Mouse (Mus musculus) embryonic fibroblast, embryonic 13.5 days (primary cell): Measurements from ENCODE around the gene B3gnt3.

Source experiments
- CTCF ChIP-seq: IDR thresholded peaks from 2 replicates; pipeline ENCODE4 v1.5.1; 2011; ENCODE audit warnings: mild to moderate bottlenecking, control low read depth, low read length, moderate library complexity, borderline replicate concordance; ENCODE audit not compliant: insufficient read depth
- POLR2A ChIP-seq: IDR thresholded peaks from 2 replicates; pipeline ENCODE4 v1.6.1; 2011; ENCODE audit warnings: low read depth, mild to moderate bottlenecking, control low read depth, low read length, moderate library complexity

DNA sequence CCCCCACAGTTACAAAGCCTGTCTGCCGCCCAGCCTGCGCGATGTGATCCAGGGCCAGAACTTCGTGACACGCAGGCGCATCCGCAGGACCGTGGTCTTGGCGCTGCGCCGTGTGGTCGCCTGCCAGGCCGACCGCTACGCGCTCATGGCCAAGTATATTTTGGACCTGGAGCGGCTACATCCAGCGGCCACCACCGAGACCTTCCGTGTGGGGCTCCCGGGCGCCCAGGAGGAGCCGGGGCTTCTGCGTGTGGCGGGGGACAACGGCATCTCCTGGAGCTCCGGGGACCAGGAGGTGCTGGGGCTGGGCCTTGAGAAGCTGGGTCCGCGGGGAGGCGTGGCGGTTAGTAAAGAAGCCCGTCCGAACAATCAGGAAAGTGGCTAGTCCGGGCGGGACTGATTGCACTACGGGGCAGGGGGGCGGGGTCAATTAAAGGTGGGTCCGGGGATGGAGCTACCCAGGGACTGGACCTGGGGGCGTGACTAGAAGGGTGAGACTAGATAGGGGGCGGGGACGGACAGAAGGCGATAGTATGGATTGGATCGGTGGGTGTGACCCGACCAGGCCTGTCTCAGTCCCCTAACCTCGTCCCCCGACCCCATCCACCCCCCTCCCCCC, 21.9 kb downstream of the B3gnt3 start:
- TF ChIP-seq CTCF (no peak), POLR2A (no peak)
